Mouse (Mus musculus) lung, postnatal 10 days (tissue): ENCODE measurements around the gene Amph.

ENCODE experiments used
- DNase-seq: peaks from one replicate; pipeline ENCODE4 v3.0.0; 2021

Gene Amph

GRCm38 (mm10) chr13:19147468-19147867, 199.5 kb downstream of the Amph start:
- no peak for DNase-seq

GRCm38 (mm10) chr13:19149574-19149973, 201.6 kb downstream of the Amph start:
- DNase-seq = no peak

GRCm38 (mm10) chr13:19150438-19151301, 202.7 kb downstream of the Amph start:
- DNase-seq = no peak

GRCm38 (mm10) chr13:19152126-19152525, 204.1 kb downstream of the Amph start:
- DNase-seq = no peak

GRCm38 (mm10) chr13:19158484-19158883, 210.5 kb downstream of the Amph start:
- peak; percentile 57 for DNase-seq

GRCm38 (mm10) chr13:19160616-19161015, 212.6 kb downstream of the Amph start:
- no peak for DNase-seq

- DNase-seq = no peak
These were observed 213.1 kb downstream of the Amph start for GRCm38 (mm10) chr13:19161111-19161510.

GRCm38 (mm10) chr13:19162120-19162519, 214.1 kb downstream of the Amph start:
- DNase-seq = no peak

- DNase-seq = peak; percentile 63
These were observed 229.8 kb downstream of the Amph start for GRCm38 (mm10) chr13:19177662-19178259.

GRCm38 (mm10) chr13:19178351-19178750, 230.3 kb downstream of the Amph start:
- DNase-seq = no peak

- no peak for DNase-seq
These were observed 234.3 kb downstream of the Amph start for GRCm38 (mm10) chr13:19182259-19182658.

GRCm38 (mm10) chr13:19190052-19190451, 242.0 kb downstream of the Amph start:
- no peak for DNase-seq

- DNase-seq = no peak
These were observed 246.8 kb downstream of the Amph start for GRCm38 (mm10) chr13:19194803-19195202.

GRCm38 (mm10) chr13:19195456-19195855, 247.5 kb downstream of the Amph start:
- DNase-seq = no peak
